Mouse (Mus musculus) liver, adult 2 months (tissue): ENCODE measurements around the gene Ints1. TPM values are rescaled to one million over a fixed set of nuclear protein-coding genes. Genes with fewer than 3 reads are reported as not detected.
A peak's percentile ranks its signal among the peaks of the same experiment; 100 is the strongest.

Experiments used
- DNase-seq: peaks from one replicate; pipeline ENCODE4 v3.0.0-alpha.2; 2011; ENCODE audit warnings: low read depth, low spot score; ENCODE audit errors: extremely low read depth
- H3K27ac ChIP-seq: fragments of 200-500 bp; replicated peaks from 2 replicates; pipeline ENCODE4 v1.5.1; 2012; ENCODE audit warnings: low read depth, mild to moderate bottlenecking, control low read depth, inconsistent platforms, low read length; ENCODE audit not compliant: insufficient read depth
- H3K27me3 ChIP-seq: fragments of 200-500 bp; 2 replicates; pipeline ENCODE4 v1.6.1; 2012; ENCODE audit warnings: mild to moderate bottlenecking, moderate library complexity, low read length, inconsistent platforms; ENCODE audit not compliant: control insufficient read depth, insufficient read depth
- H3K36me3 ChIP-seq: fragments of 200-500 bp; 2 replicates; pipeline ENCODE4 v1.6.1; 2012; ENCODE audit warnings: low read length, inconsistent platforms; ENCODE audit not compliant: control insufficient read depth, insufficient read depth
- H3K4me1 ChIP-seq: fragments of 200-500 bp; 2 replicates; pipeline ENCODE4 v1.6.1; 2011; ENCODE audit warnings: low read length; ENCODE audit not compliant: control insufficient read depth, insufficient read depth
- H3K4me3 ChIP-seq: fragments of 200-500 bp; 2 replicates; pipeline ENCODE4 v1.5.1; 2011; ENCODE audit warnings: low read depth, mild to moderate bottlenecking, control low read depth, low read length, moderate library complexity; ENCODE audit not compliant: insufficient read depth
- H3K79me2 ChIP-seq: fragments of 200-500 bp; 2 replicates; pipeline ENCODE4 v1.6.1; 2012; ENCODE audit warnings: inconsistent platforms, mild to moderate bottlenecking, low read length, moderate library complexity; ENCODE audit not compliant: control insufficient read depth, insufficient read depth
- H3K9ac ChIP-seq: fragments of 200-500 bp; 2 replicates; pipeline ENCODE4 v1.6.1; 2012; ENCODE audit warnings: low read depth, mild to moderate bottlenecking, control low read depth, inconsistent platforms, low read length
- CTCF ChIP-seq: fragments of 200-500 bp; IDR thresholded peaks from 2 replicates; pipeline ENCODE4 v1.5.1; 2011; ENCODE audit warnings: low read depth, low read length, control low read depth
- POLR2A ChIP-seq: fragments of 200-500 bp; IDR thresholded peaks from 2 replicates; pipeline ENCODE4 v1.6.1; 2011; ENCODE audit warnings: low read length, control low read depth; ENCODE audit not compliant: insufficient read depth; ENCODE audit errors: extremely low read depth
- WGBS: fragments of 180-500 bp; shearing (Covaris S2); methylation state at CpG from one replicate; pipeline ENCODE4 v1.1.7; 2018; 5-methylcytosine and 5-hydroxymethylcytosine counted together
- polyA plus RNA-seq: library from polyadenylated mRNA; depleted of rRNA; stranded (reverse); fragments of >200 nt; gene quantifications from 2 replicates; pipeline ENCODE4 v1.2.3, GENCODE M21; 2012
- total RNA-seq: library from RNA; depleted of rRNA; stranded (reverse); fragments of >200 nt; gene quantifications from 2 replicates; pipeline ENCODE4 v1.2.3, GENCODE M21; 2014

Ints1 gene
- total and polyA plus RNA-seq, 2 experiments: 10.0 to 25.2 TPM

GRCm38 (mm10) chr5:139804107-139804551, 28.7 kb upstream of the Ints1 start:
- Histone ChIP-seq H3K27ac (no peak overlapping the region), H3K4me1 (no peaks in the 10 kb centered on the region)
- 59% methylated on average over 6 of the region's 6 CpGs for WGBS

GRCm38 (mm10) chr5:139803601-139804102, 28.2 kb upstream of the Ints1 start:
- Histone ChIP-seq H3K27me3 (no peaks in the 10 kb centered on the region), H3K27ac (no peak overlapping the region), H3K9ac (no peak overlapping the region), H3K4me1 (no peaks in the 10 kb centered on the region), H3K79me2 (no peaks in the 10 kb centered on the region), H3K4me3 (no peak overlapping the region), H3K36me3 (0 out of 2 replicates have a peak, but pooled peaks cover 1% of the 10 kb centered on the region)
- DNase-seq: peak; percentile 80
- peak; percentile 32; the same call in 1 of the 2 replicates for TF ChIP-seq CTCF
- no peak for TF ChIP-seq POLR2A
- 21% methylated on average over 12 of the region's 12 CpGs for WGBS

More at GRCm38 (mm10) chr5:139804107-139804551, 28.7 kb upstream of the Ints1 start:
- no peak for TF ChIP-seq POLR2A
- TF ChIP-seq CTCF: 0 out of 2 replicates have a peak, but pooled peaks have one; percentile 12
- no peak for DNase-seq
- no peak overlapping the region for H3K4me3 ChIP-seq
- H3K27me3 ChIP-seq: no peaks in the 10 kb centered on the region
- no peak overlapping the region for H3K9ac ChIP-seq
- 0 out of 2 replicates have a peak, but pooled peaks cover 1% of the 10 kb centered on the region for H3K36me3 ChIP-seq
- H3K79me2 ChIP-seq: no peaks in the 10 kb centered on the region

- Histone ChIP-seq H3K4me3 (no peak overlapping the region), H3K9ac (no peak overlapping the region), H3K79me2 (0 out of 2 replicates have a peak, but pooled peaks cover 4% of the 10 kb centered on the region), H3K27ac (no peak overlapping the region), H3K4me1 (no peaks in the 10 kb centered on the region), H3K27me3 (no peaks in the 10 kb centered on the region), H3K36me3 (0 out of 2 replicates have a peak, but pooled peaks cover 1% of the 10 kb centered on the region)
- DNase-seq: no peak
- WGBS: 76% methylated on average over 8 of the region's 8 CpGs
- TF ChIP-seq POLR2A: no peak
- TF ChIP-seq CTCF: no peak
Measured at GRCm38 (mm10) chr5:139803165-139803564, 27.7 kb upstream of the Ints1 start.

GRCm38 (mm10) chr5:139801880-139802279, 26.4 kb upstream of the Ints1 start:
- Histone ChIP-seq H3K9ac (no peak overlapping the region), H3K36me3 (0 out of 2 replicates have a peak, but pooled peaks cover 1% of the 10 kb centered on the region), H3K4me3 (no peak overlapping the region), H3K27me3 (no peaks in the 10 kb centered on the region), H3K4me1 (no peaks in the 10 kb centered on the region), H3K79me2 (peaks cover 15% of the 10 kb centered on the region; the same call in 1 of the 2 replicates), H3K27ac (no peak overlapping the region)
- 88% methylated on average over 10 of the region's 10 CpGs for WGBS
- TF ChIP-seq POLR2A: no peak
- no peak for TF ChIP-seq CTCF
- no peak for DNase-seq

GRCm38 (mm10) chr5:139801231-139801630, 25.8 kb upstream of the Ints1 start:
- TF ChIP-seq CTCF (no peak), POLR2A (no peak)
- 0 out of 2 replicates have a peak, but pooled peaks cover 1% of the 10 kb centered on the region for H3K36me3 ChIP-seq
- peaks cover under 1% of the 10 kb centered on the region; the same call in 1 of the 2 replicates for H3K4me1 ChIP-seq
- no peak for DNase-seq
- peaks cover 16% of the 10 kb centered on the region; the same call in 1 of the 2 replicates for H3K79me2 ChIP-seq
- 93% methylated on average over 8 of the region's 8 CpGs for WGBS
- H3K27ac ChIP-seq: no peak overlapping the region
- H3K4me3 ChIP-seq: no peak overlapping the region
- no peaks in the 10 kb centered on the region for H3K27me3 ChIP-seq
- no peak overlapping the region for H3K9ac ChIP-seq

- WGBS: 94% methylated on average over 33 of the region's 33 CpGs
- Histone ChIP-seq H3K9ac (no peak overlapping the region), H3K27me3 (no peaks in the 10 kb centered on the region), H3K79me2 (peaks cover 24% of the 10 kb centered on the region; the same call in 1 of the 2 replicates), H3K27ac (no peak overlapping the region), H3K4me1 (peaks cover 6% of the 10 kb centered on the region; the same call in 1 of the 2 replicates), H3K4me3 (no peak overlapping the region), H3K36me3 (0 out of 2 replicates have a peak, but pooled peaks cover 1% of the 10 kb centered on the region)
- TF ChIP-seq POLR2A (no peak), CTCF (no peak)
- DNase-seq: no peak
Measured at GRCm38 (mm10) chr5:139799801-139800590, 24.5 kb upstream of the Ints1 start.
